Mouse (Mus musculus) induced T-regulatory cell, adult 2 months (primary cell): ENCODE measurements around the gene Morn3.
A peak's percentile ranks its signal among the peaks of the same experiment; 100 is the strongest.

Experiments
- DNase-seq: peaks from one replicate; pipeline ENCODE4 v3.0.0-alpha.2; 2012; ENCODE audit warnings: low read depth

Gene Morn3

GRCm38 (mm10) chr5:122990411-122991160 lies 56.2 kb downstream of the Morn3 start:
- peak; percentile 97 for DNase-seq

GRCm38 (mm10) chr5:122989551-122990330 lies 57.1 kb downstream of the Morn3 start, which contains the start of gene Kdm2b:
Kdm2b (minus strand) TSS chr5:122989823.
- peak; percentile 81 for DNase-seq

GRCm38 (mm10) chr5:122989001-122989525 lies 57.8 kb downstream of the Morn3 start:
- DNase-seq, result peak; percentile 96

- DNase-seq, result peak; percentile 73
Observed at GRCm38 (mm10) chr5:122988021-122988751, 58.6 kb downstream of the Morn3 start.

GRCm38 (mm10) chr5:122987211-122988020 lies 59.4 kb downstream of the Morn3 start:
- DNase-seq, result peak; percentile 83

GRCm38 (mm10) chr5:122986091-122986493 lies 60.7 kb downstream of the Morn3 start:
- peak; percentile 83 for DNase-seq
